ENCODE assay signal across 19 mouse cellular contexts in genomic region chr12:105599098-105599497, GRCm38 (mm10). TPM values are rescaled to one million over a fixed set of nuclear protein-coding genes. Genes with fewer than 3 reads are reported as not detected.
"Had no signal": no experiment of that assay in that cellular context is flagged by ENCODE, and none has a peak within 500 bp of the region (broad histone marks: within the 10 kb centered on the region; RNA-seq: fewer than 3 reads in every experiment).

No protein-coding gene starts in this region.

- ATAC-seq: midbrain, embryonic 15.5 days had no signal

- DNase-seq: kidney, postnatal 10 days; kidney, postnatal 4 days; lung, adult 2 months; lung, postnatal 36 days; right cerebral cortex, postnatal 4 days; spleen, adult 18-20 months; thymus, adult 18-20 months; thymus, postnatal 14 days had no signal

- H3K27ac ChIP-seq: layer of hippocampus, adult 2 months; liver, embryonic 15.5 days; midbrain, embryonic 15.5 days; neural tube, embryonic 12.5 days had no signal

- H3K4me2 ChIP-seq: liver, embryonic 11.5 days; liver, embryonic 15.5 days; midbrain, embryonic 11.5 days; midbrain, embryonic 15.5 days; neural tube, embryonic 12.5 days had no signal

- H3K9me3 ChIP-seq: liver, embryonic 15.5 days; midbrain, embryonic 15.5 days; neural tube, embryonic 12.5 days had no signal

- H3K27me3 ChIP-seq: liver, embryonic 15.5 days; midbrain, embryonic 15.5 days; neural tube, embryonic 12.5 days had no signal

- H3K4me3 ChIP-seq: layer of hippocampus, adult 2 months; liver, embryonic 15.5 days; midbrain, embryonic 15.5 days; neural tube, embryonic 12.5 days had no signal

- H3K9ac ChIP-seq: liver, embryonic 15.5 days; midbrain, embryonic 15.5 days; neural tube, embryonic 12.5 days had no signal

- H3K4me1 ChIP-seq: liver, embryonic 15.5 days; midbrain, embryonic 15.5 days had no signal

- H3K36me3 ChIP-seq: liver, embryonic 15.5 days; midbrain, embryonic 15.5 days; neural tube, embryonic 12.5 days had no signal

RNA-seq across cellular contexts. Expression of gene Bdkrb1, which starts 3.8 kb away (rescaled TPM):
- total RNA-seq: layer of hippocampus, adult 2 months; layer of hippocampus, postnatal 10 days; left cerebral cortex, postnatal 36 days; megakaryocyte, adult 5-6 weeks; monocyte, adult 5-6 weeks; neutrophil, adult 5-6 weeks had no signal
- polyA plus RNA-seq: liver, embryonic 15.5 days; midbrain, embryonic 11.5 days; neural tube, embryonic 12.5 days had no signal

RNA-seq across cellular contexts. Expression of gene Bdkrb2, which starts 36.1 kb away (rescaled TPM):
- total RNA-seq: megakaryocyte, adult 5-6 weeks; monocyte, adult 5-6 weeks; neutrophil, adult 5-6 weeks had no signal
- polyA plus RNA-seq: liver, embryonic 11.5 days had no signal
